ENCODE assay signal across 20 mouse cellular contexts in genomic region chr15:83368261-83368660, GRCm38 (mm10). TPM values are rescaled to one million over a fixed set of nuclear protein-coding genes. Genes with fewer than 3 reads are reported as not detected.
DNase-seq lines count a peak whose midpoint lies in the region; ATAC-seq and TF ChIP-seq lines count a peak whose summit lies in the region.
"Had no signal": no experiment of that assay in that cellular context is flagged by ENCODE, and none has a peak within 500 bp of the region (broad histone marks: within the 10 kb centered on the region; RNA-seq: fewer than 3 reads in every experiment).

No protein-coding gene starts in this region.

- no peaks in the 10 kb centered on the region for H3K9me3 ChIP-seq in kidney, embryonic 16.5 days (ENCODE audit: low read length)
- no peaks in the 10 kb centered on the region for H3K9me3 ChIP-seq in midbrain, embryonic 16.5 days (replicated peaks; ENCODE audit: control insufficient read depth, low read length, poor library complexity, severe bottlenecking)
- H3K9me3 ChIP-seq: neural tube, embryonic 15.5 days had no signal

- H3K79me2 ChIP-seq in heart, adult 2 months (replicated peaks; ENCODE audit: control insufficient read depth, insufficient read depth, low read length) = no peaks in the 10 kb centered on the region

- 0 out of 2 replicates have a peak, but pooled peaks cover 3% of the 10 kb centered on the region for H3K4me1 ChIP-seq in kidney, embryonic 16.5 days (ENCODE audit: insufficient read depth, low read length)
- 0 out of 2 replicates have a peak, but pooled peaks cover 2% of the 10 kb centered on the region for H3K4me1 ChIP-seq in midbrain, embryonic 16.5 days (ENCODE audit: control insufficient read depth, insufficient read depth, low read length)
- H3K4me1 ChIP-seq in heart, adult 2 months (ENCODE audit: control insufficient read depth, insufficient read depth, low read length) = peaks cover 2% of the 10 kb centered on the region; the same call in 1 of the 2 replicates

- H3K4me3 ChIP-seq in kidney, embryonic 16.5 days (ENCODE audit: low read length) = no peak overlapping the region
- no peak overlapping the region for H3K4me3 ChIP-seq in midbrain, embryonic 16.5 days (ENCODE audit: low read depth, low read length)
- no peak overlapping the region for H3K4me3 ChIP-seq in heart, adult 2 months
- H3K4me3 ChIP-seq: gastrocnemius, adult 2 months; hindbrain, embryonic 10.5 days; liver, embryonic 15.5 days; neural tube, embryonic 15.5 days had no signal

- TF ChIP-seq EP300 in heart, adult 2 months (IDR thresholded peaks at IDR 0.05; ENCODE audit: insufficient read depth, low read depth, low read length) = no peak

- no peak overlapping the region for H3K27ac ChIP-seq in kidney, embryonic 16.5 days (ENCODE audit: low read length)
- no peak overlapping the region for H3K27ac ChIP-seq in midbrain, embryonic 16.5 days (ENCODE audit: low read length)
- no peak overlapping the region for H3K27ac ChIP-seq in heart, adult 2 months
- H3K27ac ChIP-seq: gastrocnemius, adult 2 months; hindbrain, embryonic 10.5 days; liver, embryonic 15.5 days; neural tube, embryonic 15.5 days had no signal

- 83% methylated on average over 2 of the region's 2 CpGs for WGBS in kidney, embryonic 16.5 days
- 89% methylated on average over 2 of the region's 2 CpGs for WGBS in midbrain, embryonic 16.5 days
- 83% methylated on average over 2 of the region's 2 CpGs for WGBS in heart, adult 2 months

- no peak for TF ChIP-seq POLR2A in heart, adult 2 months (IDR thresholded peaks at IDR 0.05; ENCODE audit: insufficient read depth, low read depth, low read length)

- TF ChIP-seq CTCF in heart, adult 2 months (IDR thresholded peaks at IDR 0.05) = no peak

- no peak for ATAC-seq in kidney, embryonic 16.5 days (ENCODE audit: low FRiP score, low TSS enrichment)
- ATAC-seq in midbrain, embryonic 16.5 days = no peak
- ATAC-seq: forebrain, postnatal 0 days had no signal

- no peaks in the 10 kb centered on the region for H3K36me3 ChIP-seq in kidney, embryonic 16.5 days (ENCODE audit: insufficient read depth, low read length)
- no peaks in the 10 kb centered on the region for H3K36me3 ChIP-seq in midbrain, embryonic 16.5 days (ENCODE audit: control insufficient read depth, insufficient read depth, low read length)
- no peaks in the 10 kb centered on the region for H3K36me3 ChIP-seq in heart, adult 2 months (ENCODE audit: control insufficient read depth, insufficient read depth, low read length)
- H3K36me3 ChIP-seq: hindbrain, embryonic 10.5 days; neural tube, embryonic 15.5 days had no signal

- H3K4me2 ChIP-seq in kidney, embryonic 16.5 days (replicated peaks; ENCODE audit: low read depth, low read length) = no peak overlapping the region
- H3K4me2 ChIP-seq in midbrain, embryonic 16.5 days (ENCODE audit: low read length) = no peak overlapping the region
- H3K4me2 ChIP-seq: liver, embryonic 15.5 days had no signal

- H3K27me3 ChIP-seq in kidney, embryonic 16.5 days (ENCODE audit: insufficient read depth, low read length) = no peaks in the 10 kb centered on the region
- no peaks in the 10 kb centered on the region for H3K27me3 ChIP-seq in midbrain, embryonic 16.5 days (ENCODE audit: control insufficient read depth, insufficient read depth, low read depth, low read length)
- H3K27me3 ChIP-seq in heart, adult 2 months (ENCODE audit: control insufficient read depth, insufficient read depth, low read length) = 0 out of 2 replicates have a peak, but pooled peaks cover 1% of the 10 kb centered on the region
- H3K27me3 ChIP-seq: liver, embryonic 15.5 days; neural tube, embryonic 15.5 days had no signal

- DNase-seq in kidney, adult 18-20 months = peak; percentile 57
- peak; percentile 18 for DNase-seq in A20 (ENCODE audit: low read depth, low spot score)
- DNase-seq in kidney, postnatal 10 days = peak; percentile 70
- DNase-seq in lung, postnatal 4 days = peak; percentile 27 to 55
- DNase-seq in left cerebral cortex, postnatal 25 days (ENCODE audit: low spot score in 2 of 2) = no peak
- no peak for DNase-seq in heart, adult 2 months
- DNase-seq: adrenal gland, postnatal 10 days; cerebellum, adult 11 months; cerebellum, postnatal 36 days; forebrain, postnatal 0 days; gastrocnemius, adult 2 months; layer of hippocampus, postnatal 36 days; left cerebral cortex, postnatal 4 days; right cerebral cortex, postnatal 25 days; thymus, postnatal 4 days had no signal

- intact Hi-C loops in left cerebral cortex, postnatal 25 days (cut with DNase I) = no loop called here
- intact Hi-C loops in heart, adult 2 months (cut with DNase I) = no loop called here

- H3K9ac ChIP-seq in kidney, embryonic 16.5 days (replicated peaks; ENCODE audit: low read length) = no peak overlapping the region
- H3K9ac ChIP-seq in midbrain, embryonic 16.5 days (ENCODE audit: low read depth, low read length) = no peak overlapping the region
- H3K9ac ChIP-seq in heart, adult 2 months (ENCODE audit: low read depth, low read length) = no peak overlapping the region
- H3K9ac ChIP-seq: forebrain, postnatal 0 days; liver, embryonic 15.5 days; neural tube, embryonic 15.5 days had no signal

RNA-seq across cellular contexts. Expression of gene Arfgap3, which starts 18.2 kb away (rescaled TPM):
- 39.2 and 41.1 TPM in 2 replicates for polyA plus RNA-seq in kidney, embryonic 16.5 days (2015; fragmentation: Nextera tagmentation; extraction: Ambion mirVana)
- total RNA-seq in left cerebral cortex, postnatal 25 days (2021) = 10 to 100 TPM; 17.3 to 24.4 TPM
- polyA plus RNA-seq in midbrain, embryonic 16.5 days (2015; fragmentation: Nextera tagmentation; extraction: Ambion mirVana) = 45.1 and 45.6 TPM in 2 replicates
- total RNA-seq in heart, adult 2 months (2021) = 1 to 10 TPM; 9.6 to 9.8 TPM
- polyA plus RNA-seq in heart, adult 2 months (2012; rRNA removed) = 12.2 and 13.1 TPM in 2 replicates

Comparison
In these comparisons a context has a peak if more than half of its experiments do, and no peak if none do; other contexts are left out.
1. DNase-seq: peak in kidney, adult 18-20 months (single experiment), A20 (single experiment), kidney, postnatal 10 days (single experiment) and lung, postnatal 4 days (2 of 2); none in left cerebral cortex, postnatal 25 days (0 of 2) and heart, adult 2 months (0 of 2).